ENCODE assay signal across 8 mouse cellular contexts in genomic region chr2:166905711-166906522, GRCm38 (mm10). TPM values are rescaled to one million over a fixed set of nuclear protein-coding genes. Genes with fewer than 3 reads are reported as not detected.
DNase-seq lines count a peak whose midpoint lies in the region; ATAC-seq and TF ChIP-seq lines count a peak whose summit lies in the region.

TSS of gene Cse1l (plus strand) at chr2:166906040.

- peak within 1 kb of the TSS; percentile 80 for H3K27ac ChIP-seq in MEL (ENCODE audit: control insufficient read depth, low read depth, low read length)
- H3K27ac ChIP-seq in cerebellum, adult 2 months (ENCODE audit: insufficient read depth, low read length): peak within 1 kb of the TSS; percentile 85
- peak within 1 kb of the TSS; percentile 93 for H3K27ac ChIP-seq in forebrain, postnatal 0 days (ENCODE audit: low read depth, low read length)
- peak within 1 kb of the TSS; percentile 99 for H3K27ac ChIP-seq in lung, embryonic 15.5 days

- H3K4me3 ChIP-seq in MEL (ENCODE audit: control insufficient read depth in 1 of 2, insufficient read depth in 1 of 2, low read depth in 2 of 2, low read length in 2 of 2): peak within 1 kb of the TSS; percentile 79 to 89
- peak within 1 kb of the TSS; percentile 72 for H3K4me3 ChIP-seq in cerebellum, adult 2 months (replicated peaks; ENCODE audit: insufficient read depth, low read depth, low read length)
- H3K4me3 ChIP-seq in forebrain, postnatal 0 days (ENCODE audit: low read depth, low read length): peak within 1 kb of the TSS; percentile 77
- peak within 1 kb of the TSS; percentile 85 for H3K4me3 ChIP-seq in lung, embryonic 15.5 days

- TF ChIP-seq RAD21 in MEL (IDR thresholded peaks at IDR 0.05; ENCODE audit: low read depth, low read length): no peak

- H3K27me3 ChIP-seq in MEL (ENCODE audit: control insufficient read depth in 1 of 2, insufficient read depth in 2 of 2, low read length in 2 of 2): no peaks in the 10 kb centered on the region
- no peaks in the 10 kb centered on the region for H3K27me3 ChIP-seq in cerebellum, adult 2 months (ENCODE audit: control insufficient read depth, insufficient read depth, low read length)
- H3K27me3 ChIP-seq in forebrain, postnatal 0 days (ENCODE audit: insufficient read depth, low read length): no peaks in the 10 kb centered on the region
- H3K27me3 ChIP-seq in lung, embryonic 15.5 days: no peaks in the 10 kb centered on the region

- H3K4me2 ChIP-seq in forebrain, postnatal 0 days (ENCODE audit: low read depth): peak within 1 kb of the TSS; percentile 92
- H3K4me2 ChIP-seq in lung, embryonic 15.5 days: peak within 1 kb of the TSS; percentile 80

- TF ChIP-seq EP300 in MEL (IDR thresholded peaks at IDR 0.05; ENCODE audit: low read depth in 1 of 2, low read length in 2 of 2): no peak

- H3K9ac ChIP-seq in MEL (ENCODE audit: control insufficient read depth, low read depth, low read length, poor library complexity, severe bottlenecking): peak within 1 kb of the TSS; percentile 88
- H3K9ac ChIP-seq in forebrain, postnatal 0 days: peak within 1 kb of the TSS; percentile 82
- H3K9ac ChIP-seq in lung, embryonic 15.5 days: peak within 1 kb of the TSS; percentile 93

- no peaks in the 10 kb centered on the region for H3K9me3 ChIP-seq in MEL (replicated peaks; ENCODE audit: insufficient read depth, low read length)
- H3K9me3 ChIP-seq in forebrain, postnatal 0 days (ENCODE audit: low read length): no peaks in the 10 kb centered on the region
- H3K9me3 ChIP-seq in lung, embryonic 15.5 days: no peaks in the 10 kb centered on the region

- TF ChIP-seq CTCF in MEL (IDR thresholded peaks at IDR 0.05 in 2 of 3, conservative IDR thresholded peaks at IDR 0.05 in 1 of 3; ENCODE audit: control insufficient read depth in 1 of 3, insufficient read depth in 1 of 3, low read depth in 2 of 3, low read length in 3 of 3, poor library complexity in 1 of 3, severe bottlenecking in 1 of 3): no peak
- no peak for TF ChIP-seq CTCF in cerebellum, adult 2 months (IDR thresholded peaks at IDR 0.05; ENCODE audit: borderline replicate concordance, insufficient read depth, low read depth, low read length)
- no peak; the same call in 1 of the 2 replicates for TF ChIP-seq CTCF in forebrain, postnatal 0 days (IDR thresholded peaks at IDR 0.05; ENCODE audit: low read depth)

- H3K4me1 ChIP-seq in MEL (ENCODE audit: control insufficient read depth in 1 of 2, insufficient read depth in 2 of 2, low read length in 2 of 2): peaks cover 5 to 14% of the 10 kb centered on the region in 2 experiments
- H3K4me1 ChIP-seq in cerebellum, adult 2 months (ENCODE audit: control insufficient read depth, insufficient read depth, low read length): peaks cover 3% of the 10 kb centered on the region; the same call in 1 of the 2 replicates
- H3K4me1 ChIP-seq in forebrain, postnatal 0 days (ENCODE audit: insufficient read depth): peaks cover 9% of the 10 kb centered on the region
- peaks cover 16% of the 10 kb centered on the region for H3K4me1 ChIP-seq in lung, embryonic 15.5 days

- ATAC-seq in forebrain, postnatal 0 days: peak; percentile 96
- peak; percentile 99 for ATAC-seq in lung, embryonic 15.5 days (ENCODE audit: borderline replicate concordance, extremely low read depth, low FRiP score, low TSS enrichment)

- DNase-seq in MEL (ENCODE audit: low read depth, low spot score): peak; percentile 97
- peak; percentile 98 to 99 for DNase-seq in cerebellum, adult 2 months
- peak; percentile 99 for DNase-seq in forebrain, postnatal 0 days
- peak; percentile 99 for DNase-seq in heart, postnatal 4 days
- DNase-seq in layer of hippocampus, adult 8-10 months (ENCODE audit: low spot score in 2 of 2): peak; percentile 96 to 98
- peak; percentile 93 for DNase-seq in ovary, adult 18-20 months (ENCODE audit: low spot score)
- DNase-seq in thymus, postnatal 0 days (ENCODE audit: low spot score): peak; percentile 98

- TF ChIP-seq POLR2A in MEL (IDR thresholded peaks at IDR 0.05; ENCODE audit: control insufficient read depth in 1 of 2, insufficient read depth in 1 of 2, low read depth in 1 of 2, low read length in 2 of 2, poor library complexity in 1 of 2): peak; percentile 97 to 98
- peak; percentile 87 for TF ChIP-seq POLR2A in cerebellum, adult 2 months (IDR thresholded peaks at IDR 0.05; ENCODE audit: borderline replicate concordance, insufficient read depth, low read length)

- WGBS in cerebellum, adult 2 months: under 1% methylated on average over 80 of the region's 80 CpGs
- 3% methylated on average over 80 of the region's 80 CpGs for WGBS in forebrain, postnatal 0 days
- WGBS in lung, embryonic 15.5 days: under 1% methylated on average over 79 of the region's 80 CpGs

- H3K36me3 ChIP-seq in MEL (ENCODE audit: control insufficient read depth in 1 of 2, insufficient read depth in 2 of 2, low read length in 2 of 2): peaks cover 9 to 11% of the 10 kb centered on the region in 2 experiments
- no peaks in the 10 kb centered on the region; the same call in 1 of the 2 replicates for H3K36me3 ChIP-seq in forebrain, postnatal 0 days (ENCODE audit: insufficient read depth)
- peaks cover 13% of the 10 kb centered on the region for H3K36me3 ChIP-seq in lung, embryonic 15.5 days

- H3K79me2 ChIP-seq in MEL (ENCODE audit: control insufficient read depth, insufficient read depth, low read length, poor library complexity): peaks cover 44% of the 10 kb centered on the region

TF ChIP-seq in MEL, 35 proteins besides CTCF, POLR2A, EP300 and RAD21:
- TF ChIP-seq MAZ (IDR thresholded peaks at IDR 0.05; ENCODE audit: low read depth, low read length) (peak; percentile 45; the same call in 1 of the 2 replicates), SIN3A (IDR thresholded peaks at IDR 0.05; ENCODE audit: low read length) (peak; percentile 67), ETS1 (IDR thresholded peaks at IDR 0.05; ENCODE audit: low read depth, low read length) (0 out of 2 replicates have a peak, but pooled peaks have one; percentile 21), TAL1 (IDR thresholded peaks at IDR 0.05; ENCODE audit: low read length) (no peak), POLR2AphosphoS2 (IDR thresholded peaks at IDR 0.05; ENCODE audit: low read length) (peak; percentile 94; the same call in 1 of the 2 replicates), MEF2A (IDR thresholded peaks at IDR 0.05; ENCODE audit: extremely low read depth, insufficient replicate concordance, low read depth, low read length, poor library complexity, severe bottlenecking) (0 out of 2 replicates have a peak, but pooled peaks have one; percentile 26), POLR2AphosphoS5 (IDR thresholded peaks at IDR 0.05; ENCODE audit: borderline replicate concordance, low read depth, low read length) (peak; percentile 74; the same call in 1 of the 2 replicates), ELF1 (IDR thresholded peaks at IDR 0.05; ENCODE audit: low read depth, low read length) (peak; percentile 25; the same call in 1 of the 2 replicates), TCF12 (IDR thresholded peaks at IDR 0.05; ENCODE audit: low read depth, low read length) (peak; percentile 61), NRF1 (IDR thresholded peaks at IDR 0.05; ENCODE audit: insufficient read depth, low read depth, low read length, poor library complexity, severe bottlenecking) (peak; percentile 99; the same call in 1 of the 2 replicates), HCFC1 (IDR thresholded peaks at IDR 0.05; ENCODE audit: low read depth, low read length) (peak; percentile 70; the same call in 1 of the 2 replicates), MAFK (IDR thresholded peaks at IDR 0.05; ENCODE audit: borderline replicate concordance, low read depth, low read length) (no peak), BHLHE40 (IDR thresholded peaks at IDR 0.05; ENCODE audit: borderline replicate concordance, low read depth, low read length) (peak; percentile 55; the same call in 1 of the 2 replicates), GABPA (IDR thresholded peaks at IDR 0.05; ENCODE audit: low read depth, low read length) (no peak; the same call in 1 of the 2 replicates), ZMIZ1 (IDR thresholded peaks at IDR 0.05; ENCODE audit: low read depth, low read length) (peak; percentile 81), MXI1 (IDR thresholded peaks at IDR 0.05; ENCODE audit: low read depth, low read length) (peak; percentile 83), MAX (IDR thresholded peaks at IDR 0.05; ENCODE audit: low read length) (no peak; the same call in 1 of the 2 replicates), TBP (IDR thresholded peaks at IDR 0.05; ENCODE audit: low read depth, low read length) (peak; percentile 71), USF1 (IDR thresholded peaks at IDR 0.05; ENCODE audit: low read depth, low read length) (no peak), E2F4 (IDR thresholded peaks at IDR 0.05; ENCODE audit: borderline replicate concordance, low read depth, low read length) (no peak), ZKSCAN1 (IDR thresholded peaks at IDR 0.05; ENCODE audit: low read depth, low read length) (no peak), NELFE (IDR thresholded peaks at IDR 0.05; ENCODE audit: low read depth, low read length) (peak; percentile 96)

RNA-seq across cellular contexts. Expression of gene Cse1l, which starts in this region (rescaled TPM):
- 93.3 and 99.9 TPM in 2 replicates for total RNA-seq in MEL (2012; rRNA removed)
- polyA plus RNA-seq in MEL (2012; ENCODE audit: insufficient read depth in 1 of 2, insufficient read length in 2 of 2, low read depth in 1 of 2, low replicate concordance in 2 of 2, missing spikeins in 1 of 2): 100 to 1,000 TPM in 1 of 2 experiments, 10 to 100 TPM in 1; 87.0 to 133 TPM
- polyA plus RNA-seq in cerebellum, adult 2 months (2012; rRNA removed): 49.9 and 55.0 TPM in 2 replicates
- 75.9 and 79.7 TPM in 2 replicates for total RNA-seq in forebrain, postnatal 0 days (2014; rRNA removed)
- 64.1 and 68.8 TPM in 2 replicates for polyA plus RNA-seq in forebrain, postnatal 0 days (2015; fragmentation: Nextera tagmentation; extraction: Ambion mirVana)
- 10 to 100 TPM; 67.8 to 71.7 TPM for total RNA-seq in heart, postnatal 4 days (2021)
- 10 to 100 TPM; 47.6 to 63.6 (median 54.7) TPM for total RNA-seq in layer of hippocampus, adult 8-10 months (2022)
- polyA plus RNA-seq in lung, embryonic 15.5 days (2015; fragmentation: Nextera tagmentation; extraction: Ambion mirVana): 123 and 127 TPM in 2 replicates
- 76.2 and 85.0 TPM in 2 replicates for polyA plus RNA-seq in thymus, postnatal 0 days (2015; fragmentation: Nextera tagmentation; extraction: Ambion mirVana)

Comparison
In these comparisons a context has a peak if more than half of its experiments do, and no peak if none do; other contexts are left out.
1. Peak in every context shown above with its lines: DNase-seq, ATAC-seq, H3K4me3 ChIP-seq and H3K27ac ChIP-seq.